Mouse (Mus musculus) urinary bladder, adult 18-20 months (tissue): ENCODE measurements around the gene AI464131.

Experiments
- DNase-seq, 2 experiments: peaks; one replicate each; pipeline ENCODE4 v3.0.0; 2022; ENCODE audit warnings: low spot score in 2 of 2, mixed read lengths in 2 of 2

The AI464131 gene

GRCm38 (mm10) chr4:41505131-41505551, 2.3 kb upstream of the AI464131 start:
- no peak for DNase-seq

- no peak for DNase-seq
Observed at GRCm38 (mm10) chr4:41504325-41504724, 1.4 kb upstream of the AI464131 start.

GRCm38 (mm10) chr4:41502171-41502940, 520 bp downstream of the AI464131 start:
- peak in 1 of 2 experiments; percentile 22 for DNase-seq

GRCm38 (mm10) chr4:41500787-41501186, 2.1 kb downstream of the AI464131 start:
- DNase-seq, result no peak

- DNase-seq, result no peak
Observed at GRCm38 (mm10) chr4:41499619-41500018, 3.3 kb downstream of the AI464131 start.

- no peak for DNase-seq
Observed at GRCm38 (mm10) chr4:41498921-41499391, 3.9 kb downstream of the AI464131 start.

- no peak for DNase-seq
Observed at GRCm38 (mm10) chr4:41497995-41498845, 4.7 kb downstream of the AI464131 start.

GRCm38 (mm10) chr4:41497579-41497978, 5.3 kb downstream of the AI464131 start:
- DNase-seq, result no peak

- no peak for DNase-seq
Observed at GRCm38 (mm10) chr4:41497046-41497445, 5.8 kb downstream of the AI464131 start.

- no peak for DNase-seq
Observed at GRCm38 (mm10) chr4:41495850-41496249, 7.0 kb downstream of the AI464131 start.

- DNase-seq, result no peak
Observed at GRCm38 (mm10) chr4:41495076-41495475, 7.8 kb downstream of the AI464131 start.

GRCm38 (mm10) chr4:41494378-41494777, 8.5 kb downstream of the AI464131 start:
- DNase-seq, result no peak

- no peak for DNase-seq
Observed at GRCm38 (mm10) chr4:41493464-41494116, 9.3 kb downstream of the AI464131 start.

GRCm38 (mm10) chr4:41492951-41493350, 9.9 kb downstream of the AI464131 start:
- DNase-seq, result no peak

GRCm38 (mm10) chr4:41481601-41482017, 21.3 kb downstream of the AI464131 start:
- DNase-seq, result peak in 1 of 2 experiments; percentile 50

GRCm38 (mm10) chr4:41480254-41480653, 22.6 kb downstream of the AI464131 start:
- DNase-seq, result peak in 1 of 2 experiments; percentile 67

- DNase-seq, result no peak
Observed at GRCm38 (mm10) chr4:41479456-41479804, 23.4 kb downstream of the AI464131 start.

GRCm38 (mm10) chr4:41478751-41479455, 24.0 kb downstream of the AI464131 start:
- no peak for DNase-seq

- DNase-seq, result no peak
Observed at GRCm38 (mm10) chr4:41477648-41478160, 25.2 kb downstream of the AI464131 start.

- no peak for DNase-seq
Observed at GRCm38 (mm10) chr4:41471384-41471689, 31.5 kb downstream of the AI464131 start.

- no peak for DNase-seq
Observed at GRCm38 (mm10) chr4:41470684-41471383, 32.0 kb downstream of the AI464131 start.
